Mouse (Mus musculus) ES-Bruce4 (cell line): ENCODE measurements around the gene Tatdn3. TPM values are rescaled to one million over a fixed set of nuclear protein-coding genes. Genes with fewer than 3 reads are reported as not detected.
"Not testable (repeated sequence)": the region's sequence is repeated elsewhere in the genome, so short reads cannot be mapped to it uniquely, and the experiment has no call there.

Experiments
- H3K27ac ChIP-seq: 2 replicates; pipeline ENCODE4 v1.5.1; 2012; ENCODE audit warnings: low read length, inconsistent platforms; ENCODE audit not compliant: insufficient read depth
- H3K27me3 ChIP-seq: 2 replicates; pipeline ENCODE4 v1.6.1; 2012; ENCODE audit warnings: mild to moderate bottlenecking, low read length, inconsistent platforms; ENCODE audit not compliant: control insufficient read depth, poor library complexity, insufficient read depth, severe bottlenecking
- H3K36me3 ChIP-seq: 2 replicates; pipeline ENCODE4 v1.6.1; 2012; ENCODE audit warnings: inconsistent platforms, mild to moderate bottlenecking, low read length, moderate library complexity; ENCODE audit not compliant: control insufficient read depth, poor library complexity, insufficient read depth, severe bottlenecking
- H3K4me1 ChIP-seq: one replicate; pipeline ENCODE4 v1.8.1; 2011; ENCODE audit warnings: low read length; ENCODE audit not compliant: control insufficient read depth, insufficient read depth
- H3K4me3 ChIP-seq: 2 replicates; pipeline ENCODE4 v1.5.1; 2011; ENCODE audit warnings: low read depth, mild to moderate bottlenecking, low read length
- H3K9ac ChIP-seq: 2 replicates; pipeline ENCODE4 v1.6.1; 2012; ENCODE audit warnings: low read depth, mild to moderate bottlenecking, inconsistent platforms; ENCODE audit not compliant: poor library complexity, severe bottlenecking
- H3K9me3 ChIP-seq: replicated peaks from 2 replicates; pipeline ENCODE4 v1.6.1; 2012; ENCODE audit warnings: mild to moderate bottlenecking, low read length, inconsistent platforms; ENCODE audit not compliant: control insufficient read depth, poor library complexity, insufficient read depth, severe bottlenecking
- CTCF ChIP-seq: IDR thresholded peaks from one replicate; pipeline ENCODE4 v1.8.1; 2011; ENCODE audit warnings: low read depth, low read length
- EP300 ChIP-seq: IDR thresholded peaks from 2 replicates; pipeline ENCODE4 v1.6.1; 2011; ENCODE audit warnings: low read depth, low read length; ENCODE audit not compliant: insufficient read depth
- POLR2A ChIP-seq: IDR thresholded peaks from one replicate; pipeline ENCODE4 v1.8.1; 2011; ENCODE audit warnings: low read length; ENCODE audit not compliant: insufficient read depth
- polyA plus RNA-seq: library from polyadenylated mRNA; stranded (reverse); fragments of >200 nt; gene quantifications from 2 replicates; pipeline ENCODE4 v1.2.4, GENCODE M21; 2011; ENCODE audit warnings: low read depth; ENCODE audit not compliant: missing spikeins, insufficient read depth, insufficient read length

Gene Tatdn3
- polyA plus RNA-seq, 1 experiment, result 12.0 TPM

- Histone ChIP-seq H3K9ac (no peak within 1 kb of the TSS), H3K4me3 (no peak within 1 kb of the TSS), H3K36me3 (no peaks in the 10 kb centered on the region), H3K27me3 (no peaks in the 10 kb centered on the region), H3K9me3 (no peaks in the 10 kb centered on the region), H3K27ac (no peak within 1 kb of the TSS), H3K4me1 (no peaks in the 10 kb centered on the region)
- TF ChIP-seq POLR2A, result no peak
- TF ChIP-seq EP300, result no peak
- TF ChIP-seq CTCF, result no peak
These were observed 26.0 kb downstream of the Tatdn3 start, which contains the start of gene Spata45 for GRCm38 (mm10) chr1:191036554-191037334. TSS of gene Spata45 (plus strand) at chr1:191036639.

DNA sequence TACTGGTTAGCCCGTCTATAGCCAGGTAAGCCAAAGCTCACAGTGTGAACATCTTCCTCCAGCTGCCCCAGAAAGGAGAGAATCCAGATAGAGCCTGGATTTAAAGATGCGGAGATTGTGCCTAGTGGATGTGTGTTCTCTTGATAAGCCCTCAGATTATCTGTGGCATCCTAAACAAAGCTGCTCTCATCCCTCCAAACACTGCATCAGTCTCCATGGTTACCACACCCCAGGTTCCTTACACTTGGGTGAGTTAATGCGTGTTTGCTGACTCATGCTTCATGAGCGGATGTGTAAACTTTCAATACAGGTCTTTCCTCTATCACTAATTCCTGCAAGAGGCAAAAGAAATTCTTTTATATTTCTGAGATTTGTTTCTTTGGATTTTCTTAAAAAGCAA, 27.1 kb downstream of the Tatdn3 start:
- Histone ChIP-seq H3K4me1 (no peaks in the 10 kb centered on the region), H3K9ac (no peak overlapping the region), H3K27ac (no peak overlapping the region), H3K36me3 (no peaks in the 10 kb centered on the region), H3K9me3 (no peaks in the 10 kb centered on the region), H3K27me3 (no peaks in the 10 kb centered on the region), H3K4me3 (no peak overlapping the region)
- TF ChIP-seq EP300 (no peak), POLR2A (no peak), CTCF (no peak)

DNA sequence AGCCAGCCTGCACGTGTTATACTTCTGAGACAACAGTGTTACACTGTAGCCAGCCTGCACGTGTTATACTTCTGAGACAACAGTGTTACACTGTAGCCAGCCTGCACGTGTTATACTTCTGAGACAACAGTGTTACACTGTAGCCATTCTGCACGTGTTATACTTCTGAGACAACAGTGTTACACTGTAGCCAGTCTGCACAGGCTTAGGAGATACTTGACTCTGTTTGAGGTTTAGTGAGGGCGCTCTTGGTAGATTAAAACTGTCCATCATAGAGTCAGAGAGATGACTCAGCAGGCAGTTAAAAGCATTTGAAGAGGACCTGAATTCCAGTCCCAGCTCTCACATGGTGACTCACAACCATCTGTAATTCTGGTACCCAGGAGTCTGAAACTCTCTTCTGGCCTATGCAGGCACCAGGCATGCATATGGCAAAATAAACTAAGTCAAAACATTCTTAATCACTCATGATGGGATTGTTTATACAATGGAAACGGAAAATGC, 31.8 kb downstream of the Tatdn3 start:
- not testable (repeated sequence) for H3K36me3 ChIP-seq, H3K9me3 ChIP-seq, H3K27ac ChIP-seq, H3K27me3 ChIP-seq, H3K4me1 ChIP-seq, H3K9ac ChIP-seq, H3K4me3 ChIP-seq

- Histone ChIP-seq H3K4me1 (no peaks in the 10 kb centered on the region), H3K36me3 (no peaks in the 10 kb centered on the region), H3K27me3 (no peaks in the 10 kb centered on the region), H3K27ac (no peak overlapping the region), H3K4me3 (no peak overlapping the region), H3K9me3 (no peaks in the 10 kb centered on the region), H3K9ac (no peak overlapping the region)
- TF ChIP-seq CTCF (no peak), EP300 (no peak), POLR2A (no peak)
These were observed 32.5 kb downstream of the Tatdn3 start for GRCm38 (mm10) chr1:191030182-191030581.

DNA sequence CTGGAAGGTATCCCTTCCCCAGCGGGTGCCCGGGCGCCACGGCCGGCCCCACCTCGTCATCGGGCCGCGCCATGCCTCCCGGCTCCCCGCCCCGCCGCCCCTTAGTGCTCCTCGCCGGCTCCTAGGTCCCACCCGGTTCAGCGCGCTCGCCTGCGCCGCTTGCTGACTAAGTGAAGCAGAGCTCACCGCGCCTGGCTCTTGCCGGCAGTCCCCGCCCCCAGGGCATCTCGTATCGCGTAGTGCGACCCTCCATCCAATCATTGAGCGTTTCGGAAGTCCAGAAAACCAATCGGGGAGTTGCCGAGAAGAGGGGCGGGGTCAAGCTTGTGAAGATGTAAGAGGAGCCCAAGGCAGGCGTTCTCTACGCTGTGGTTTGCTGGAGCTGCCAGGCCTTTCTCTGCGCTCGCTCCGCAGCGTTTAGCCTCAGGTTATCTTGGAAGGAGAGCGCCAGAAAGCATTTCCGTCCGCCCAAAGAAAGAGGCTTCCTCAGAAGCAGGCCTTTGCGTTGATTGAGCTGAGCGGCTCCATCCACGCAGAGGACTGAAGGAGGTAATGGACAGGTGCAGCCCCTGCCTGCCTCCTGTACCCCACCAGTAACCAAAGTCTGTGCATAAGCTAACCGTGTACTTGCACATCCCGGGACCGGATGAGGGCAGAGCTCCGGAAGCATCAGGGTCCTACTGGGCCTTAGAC, 36.6 kb downstream of the Tatdn3 start, which contains the start of gene Flvcr1:
TSS of gene Flvcr1 (minus strand) at position 138 of the 693 bp plus-strand sequence.
- H3K27ac ChIP-seq, result peak within 1 kb of the TSS; percentile 89
- no peaks in the 10 kb centered on the region for H3K9me3 ChIP-seq
- peak within 1 kb of the TSS; percentile 56 for H3K9ac ChIP-seq
- H3K36me3 ChIP-seq, result 0 out of 2 replicates have a peak, but pooled peaks cover 2% of the 10 kb centered on the region
- peak; percentile 83 for TF ChIP-seq POLR2A
- TF ChIP-seq EP300, result 0 out of 2 replicates have a peak, but pooled peaks have one; percentile 20
- no peak for TF ChIP-seq CTCF
- H3K27me3 ChIP-seq, result no peaks in the 10 kb centered on the region
- H3K4me3 ChIP-seq, result peak within 1 kb of the TSS; percentile 87
- no peaks in the 10 kb centered on the region for H3K4me1 ChIP-seq
